Mouse (Mus musculus) heart, postnatal 0 days (tissue): ENCODE data around the gene Gga2. TPM values are rescaled to one million over a fixed set of nuclear protein-coding genes. Genes with fewer than 3 reads are reported as not detected.

Experiments used
- ATAC-seq: fragments of 200-750 bp; cut with Nextera tagmentation; 2 replicates; pipeline ENCODE4 v1.8.0; 2017; ENCODE audit warnings: low read depth, moderate number of reproducible peaks, moderate library complexity; ENCODE audit not compliant: insufficient read depth
- DNase-seq: peaks from one replicate; pipeline ENCODE4 v3.0.0-alpha.2; 2016; ENCODE audit warnings: low spot score
- H3K27ac ChIP-seq: fragments of 300-500 bp; sonication (generic); 2 replicates; pipeline ENCODE4 v1.5.1; 2014; ENCODE audit warnings: low read depth, mild to moderate bottlenecking
- H3K27me3 ChIP-seq: fragments of 300-500 bp; sonication (generic); 2 replicates; pipeline ENCODE4 v1.6.1; 2014; ENCODE audit warnings: low read length, mixed read lengths; ENCODE audit not compliant: control insufficient read depth, insufficient read depth
- H3K36me3 ChIP-seq: fragments of 300-500 bp; sonication (generic); replicated peaks from 2 replicates; pipeline ENCODE4 v1.6.1; 2014; ENCODE audit warnings: low read length, mixed read lengths; ENCODE audit not compliant: control insufficient read depth, insufficient read depth
- H3K4me1 ChIP-seq: fragments of 300-500 bp; sonication (generic); 2 replicates; pipeline ENCODE4 v1.6.1; 2014; ENCODE audit warnings: antibody characterized with exemption; ENCODE audit not compliant: control insufficient read depth, insufficient read depth
- H3K4me2 ChIP-seq: fragments of 300-500 bp; sonication (generic); 2 replicates; pipeline ENCODE4 v1.6.1; 2014; ENCODE audit warnings: low read depth, mild to moderate bottlenecking, low read length, moderate library complexity
- H3K4me3 ChIP-seq: fragments of 300-500 bp; sonication (generic); 2 replicates; pipeline ENCODE4 v1.5.1; 2014; ENCODE audit warnings: low read depth, low read length
- H3K9ac ChIP-seq: fragments of 300-500 bp; sonication (generic); replicated peaks from 2 replicates; pipeline ENCODE4 v1.6.1; 2014; ENCODE audit warnings: low read depth, low read length, mixed read lengths
- H3K9me3 ChIP-seq: fragments of 300-500 bp; sonication (generic); replicated peaks from 2 replicates; pipeline ENCODE4 v1.6.1; 2016; ENCODE audit warnings: low read length; ENCODE audit not compliant: control insufficient read depth
- CTCF ChIP-seq: IDR thresholded peaks from 2 replicates; pipeline ENCODE4 v1.5.1; 2016; ENCODE audit warnings: antibody characterized with exemption, control low read depth, low read depth
- EP300 ChIP-seq: IDR thresholded peaks from 2 replicates; pipeline ENCODE4 v1.6.1; 2016; ENCODE audit warnings: antibody characterized with exemption, low read depth
- WGBS: fragments of 180-500 bp; shearing (Covaris S2); extraction: QIAGEN DNeasy Blood & Tissue Kit; methylation state at CpG from one replicate; pipeline ENCODE4 v1.1.7; 2014; 5-methylcytosine and 5-hydroxymethylcytosine counted together
- polyA plus RNA-seq: library from polyadenylated mRNA; unstranded; fragments of >200 nt; fragmentation: Nextera tagmentation; extraction: Ambion mirVana; gene quantifications from 2 replicates; pipeline ENCODE4 v1.2.1, GENCODE M21; 2015
- total RNA-seq: library from RNA; depleted of rRNA; stranded (reverse); fragments of >200 nt; gene quantifications from 2 replicates; pipeline ENCODE4 v1.2.3, GENCODE M21; 2014; ENCODE audit warnings: low replicate concordance; rRNA removed

The Gga2 gene
- total and polyA plus RNA-seq, 2 experiments from 2014 or later: 37.5 to 51.3 TPM

- no peak overlapping the region for H3K27ac ChIP-seq
- WGBS: 66% methylated on average over 3 of the region's 3 CpGs
- ATAC-seq: no peak
Measured at GRCm38 (mm10) chr7:121941016-121941415, 80.0 kb downstream of the Gga2 start.

GRCm38 (mm10) chr7:121939729-121940128, 81.3 kb downstream of the Gga2 start:
- WGBS: 42% methylated on average over 4 of the region's 4 CpGs
- H3K4me1 ChIP-seq: peaks cover 16% of the 10 kb centered on the region
- H3K4me3 ChIP-seq: no peak overlapping the region

More at GRCm38 (mm10) chr7:121941016-121941415, 80.0 kb downstream of the Gga2 start:
- no peaks in the 10 kb centered on the region for H3K9me3 ChIP-seq
- no peak overlapping the region for H3K4me2 ChIP-seq
- H3K4me1 ChIP-seq: peaks cover 16% of the 10 kb centered on the region
- no peak for DNase-seq
- no peak overlapping the region for H3K9ac ChIP-seq
- no peaks in the 10 kb centered on the region; the same call in 1 of the 2 replicates for H3K36me3 ChIP-seq
- H3K4me3 ChIP-seq: no peak overlapping the region
- no peaks in the 10 kb centered on the region for H3K27me3 ChIP-seq
- TF ChIP-seq EP300: no peak
- TF ChIP-seq CTCF: no peak

GRCm38 (mm10) chr7:121939244-121939643, 81.8 kb downstream of the Gga2 start:
- Histone ChIP-seq H3K9me3 (no peaks in the 10 kb centered on the region), H3K4me2 (no peak overlapping the region), H3K27ac (no peak overlapping the region), H3K27me3 (no peaks in the 10 kb centered on the region), H3K36me3 (peaks cover 5% of the 10 kb centered on the region), H3K9ac (no peak overlapping the region), H3K4me3 (no peak overlapping the region), H3K4me1 (peaks cover 16% of the 10 kb centered on the region)
- DNase-seq (no peak), ATAC-seq (no peak)
- no peak for TF ChIP-seq EP300
- no peak for TF ChIP-seq CTCF
- 61% methylated on average over 6 of the region's 6 CpGs for WGBS

More at GRCm38 (mm10) chr7:121939729-121940128, 81.3 kb downstream of the Gga2 start:
- TF ChIP-seq CTCF (no peak), EP300 (no peak)
- no peaks in the 10 kb centered on the region for H3K27me3 ChIP-seq
- H3K9me3 ChIP-seq: no peaks in the 10 kb centered on the region
- ATAC-seq (no peak), DNase-seq (no peak)
- H3K27ac ChIP-seq: no peak overlapping the region
- no peak overlapping the region for H3K4me2 ChIP-seq
- no peak overlapping the region for H3K9ac ChIP-seq
- peaks cover 5% of the 10 kb centered on the region for H3K36me3 ChIP-seq

- Histone ChIP-seq H3K9ac (no peak overlapping the region), H3K36me3 (peaks cover 5% of the 10 kb centered on the region), H3K27ac (no peak overlapping the region), H3K4me3 (no peak overlapping the region), H3K9me3 (no peaks in the 10 kb centered on the region), H3K4me2 (no peak overlapping the region), H3K27me3 (no peaks in the 10 kb centered on the region), H3K4me1 (peaks cover 16% of the 10 kb centered on the region)
- 84% methylated on average over 8 of the region's 8 CpGs for WGBS
- ATAC-seq (no peak), DNase-seq (no peak)
- TF ChIP-seq CTCF (no peak), EP300 (no peak)
Measured at GRCm38 (mm10) chr7:121938124-121938891, 82.7 kb downstream of the Gga2 start.

- H3K4me1 ChIP-seq: peaks cover 13% of the 10 kb centered on the region
- 34% methylated on average over 14 of the region's 14 CpGs for WGBS
- H3K27me3 ChIP-seq: no peaks in the 10 kb centered on the region
- no peaks in the 10 kb centered on the region for H3K9me3 ChIP-seq
- no peak overlapping the region for H3K4me3 ChIP-seq
- TF ChIP-seq CTCF: no peak
- TF ChIP-seq EP300: no peak
- ATAC-seq (peak; percentile 60; the same call in 1 of the 2 replicates), DNase-seq (no peak)
- H3K36me3 ChIP-seq: peaks cover 11% of the 10 kb centered on the region
- no peak overlapping the region for H3K4me2 ChIP-seq
- no peak overlapping the region for H3K9ac ChIP-seq
- H3K27ac ChIP-seq: no peak overlapping the region
Measured at GRCm38 (mm10) chr7:121936861-121937630, 84.0 kb downstream of the Gga2 start.

Other genes with a start within 250 kb of the Gga2 start
- not detected in 2 replicates for gene Scnn1b, start 156.2 kb downstream of the Gga2 start, total RNA-seq
- gene Scnn1b, start 156.2 kb downstream of the Gga2 start, polyA plus RNA-seq: 0.05 and 0.10 TPM in 2 replicates
- gene Cog7, start 39.5 kb downstream of the Gga2 start, total RNA-seq: 19.3 and 20.4 TPM in 2 replicates
- gene Cog7, start 39.5 kb downstream of the Gga2 start, polyA plus RNA-seq: 10.5 and 12.4 TPM in 2 replicates
- gene Ubfd1, start 46.0 kb upstream of the Gga2 start, total RNA-seq: 54.7 and 65.5 TPM in 2 replicates
- gene Ubfd1, start 46.0 kb upstream of the Gga2 start, polyA plus RNA-seq: 22.6 and 25.5 TPM in 2 replicates
- 54.3 and 60.1 TPM in 2 replicates for gene Ears2, start 46.0 kb upstream of the Gga2 start, total RNA-seq
- gene Ears2, start 46.0 kb upstream of the Gga2 start, polyA plus RNA-seq: 27.8 and 29.2 TPM in 2 replicates
- gene Ndufab1, start 80.7 kb upstream of the Gga2 start, total RNA-seq: 181 and 183 TPM in 2 replicates
- 2,966 and 3,134 TPM in 2 replicates for gene Ndufab1, start 80.7 kb upstream of the Gga2 start, polyA plus RNA-seq
- 0.97 and 6.4 TPM in 2 replicates for gene Palb2, start 111.8 kb upstream of the Gga2 start, total RNA-seq
- gene Palb2, start 111.8 kb upstream of the Gga2 start, polyA plus RNA-seq: 2.4 and 3.7 TPM in 2 replicates
- 28.9 and 50.0 TPM in 2 replicates for gene Dctn5, start 111.8 kb upstream of the Gga2 start, total RNA-seq
- 44.4 and 51.3 TPM in 2 replicates for gene Dctn5, start 111.8 kb upstream of the Gga2 start, polyA plus RNA-seq
- 27.8 and 35.5 TPM in 2 replicates for gene Plk1, start 138.2 kb upstream of the Gga2 start, total RNA-seq
- gene Plk1, start 138.2 kb upstream of the Gga2 start, polyA plus RNA-seq: 22.8 and 23.3 TPM in 2 replicates
- gene Ern2, start 165.0 kb upstream of the Gga2 start, total RNA-seq: not detected in 2 replicates
- gene Ern2, start 165.0 kb upstream of the Gga2 start, polyA plus RNA-seq: 0.07 TPM in 1 of 2 replicates, not detected in the other
- 5.2 TPM in 1 of 2 replicates, not detected in the other for gene Chp2, start 198.3 kb upstream of the Gga2 start, total RNA-seq
- 0.38 and 0.63 TPM in 2 replicates for gene Chp2, start 198.3 kb upstream of the Gga2 start, polyA plus RNA-seq